Mouse (Mus musculus) spleen, embryonic (tissue): ENCODE measurements around the gene Dock8.

Source experiments
- CTCF ChIA-PET: fragments of 350-600 bp; sonication (Branson Sonifier 250); formaldehyde crosslinking; loops from one replicate; lab custom pipeline; 2022; lab: Charles Lee

The Dock8 gene

DNA sequence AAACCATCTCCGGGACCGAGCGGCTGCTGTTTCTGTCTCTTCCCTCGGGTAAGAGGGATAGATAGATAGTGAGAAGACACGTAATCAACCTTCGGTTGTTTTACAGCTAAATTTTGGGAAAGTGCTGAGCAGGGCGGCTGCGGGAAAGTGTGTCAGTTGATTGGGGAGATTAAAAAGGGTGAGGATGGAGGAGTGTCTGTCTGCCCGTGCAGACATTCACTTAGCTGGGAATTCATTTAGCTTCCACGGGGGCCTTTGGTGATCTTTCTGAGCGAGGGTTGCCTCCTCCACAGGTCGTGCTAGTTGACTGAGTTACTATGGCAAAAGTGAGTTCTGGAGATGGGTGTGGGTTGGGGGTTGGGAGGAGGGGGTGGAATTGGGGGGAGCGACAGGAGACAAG, 238.8 kb downstream of the Dock8 start:
- CTCF ChIA-PET, result no interaction called here

DNA sequence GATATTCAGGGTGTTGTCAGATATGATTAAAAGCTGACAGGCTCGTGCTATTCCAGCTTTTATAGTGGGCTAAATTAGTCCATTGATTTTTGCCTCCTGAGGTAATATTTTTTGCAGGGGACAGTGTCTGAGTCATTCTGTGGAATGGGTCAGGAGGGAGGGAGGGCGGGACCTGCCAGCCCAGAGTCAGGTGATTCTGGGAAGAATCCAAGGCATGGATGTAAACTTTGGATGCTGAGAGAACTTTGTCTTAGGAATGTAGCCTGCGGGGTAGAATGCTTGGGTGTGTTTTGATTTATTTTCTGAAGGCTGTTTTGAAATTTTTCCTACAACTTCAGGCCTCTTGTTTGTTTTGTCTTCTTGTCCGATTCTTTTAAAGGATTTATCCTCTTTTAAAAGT, 244.2 kb downstream of the Dock8 start:
- CTCF ChIA-PET, result no interaction called here

DNA sequence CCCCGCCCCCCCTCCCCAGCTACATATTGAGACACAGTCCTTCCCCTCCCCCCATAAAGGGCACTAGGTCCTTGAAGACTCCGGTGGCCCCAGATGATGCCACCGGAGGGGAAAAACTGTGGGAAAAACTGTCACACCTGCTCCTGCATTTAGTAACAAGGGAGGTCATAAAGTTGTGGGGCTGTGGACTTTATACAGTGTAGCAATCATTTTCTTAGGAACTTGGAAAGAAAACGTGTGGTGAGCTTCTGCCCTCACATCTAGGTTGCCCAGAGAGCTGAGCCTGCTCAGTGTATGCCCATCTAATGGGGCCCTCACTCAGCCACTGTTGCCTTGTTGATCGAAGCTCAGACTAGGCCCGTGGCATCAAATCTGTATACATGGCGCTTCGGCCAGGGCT, 246.7 kb downstream of the Dock8 start:
- CTCF ChIA-PET, result no interaction called here

DNA sequence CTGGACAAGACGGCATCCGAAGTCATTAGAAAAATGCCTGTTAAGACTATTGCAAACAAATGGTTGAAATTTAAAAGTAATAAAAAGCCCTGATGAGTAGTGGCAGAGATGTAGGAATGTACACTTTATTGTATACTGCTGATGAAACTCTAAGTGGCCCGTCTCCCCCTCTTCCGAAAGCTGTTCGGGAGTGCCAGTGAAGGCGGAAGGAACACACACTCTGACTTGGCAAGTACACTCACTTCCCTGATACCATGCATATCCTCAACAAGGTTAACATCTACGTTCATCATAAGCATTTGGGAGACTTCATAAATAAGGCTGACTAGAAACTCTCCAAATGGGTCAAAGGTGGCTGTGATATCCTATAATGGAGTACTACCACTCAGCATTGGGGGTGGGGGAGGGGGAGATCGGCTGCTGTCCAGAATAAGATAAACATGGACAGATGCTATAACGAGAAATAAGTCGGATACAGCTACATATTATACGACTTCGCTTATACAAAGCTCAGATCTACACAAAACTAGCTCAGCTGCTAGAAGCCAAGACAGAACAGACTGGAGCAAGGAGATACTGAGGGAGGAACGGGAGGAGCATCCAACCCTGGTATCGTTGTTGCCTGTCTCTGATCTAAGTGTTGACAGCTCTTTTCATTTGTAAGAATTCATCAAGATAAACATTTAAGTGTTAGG, 248.7 kb downstream of the Dock8 start:
- CTCF ChIA-PET, result interaction anchor here (0.7 kb wide), 1 partner anchor 26 kb away, joined by 5 read pairs; no protein-coding TSS in a partner anchor

DNA sequence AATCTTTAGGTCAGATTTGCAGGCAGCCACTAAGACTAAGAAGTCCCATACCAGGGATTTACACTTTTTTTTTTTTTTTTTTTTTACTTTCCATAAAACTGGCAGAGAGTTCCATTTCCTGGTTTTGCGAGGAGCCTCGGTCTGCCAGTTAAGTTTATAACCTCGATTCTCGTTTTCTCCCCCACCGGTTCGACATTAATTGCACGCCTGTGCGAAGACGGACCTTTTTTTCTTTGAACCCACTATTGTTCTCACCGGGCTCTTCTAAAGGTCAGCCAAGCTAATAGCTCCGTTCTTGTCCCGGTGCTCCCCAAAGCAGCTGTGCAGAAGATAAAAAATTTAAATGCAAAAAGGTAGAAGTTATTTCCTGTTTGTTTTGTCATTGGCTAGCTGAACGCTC, 249.9 kb downstream of the Dock8 start:
- CTCF ChIA-PET, result interaction anchor here (0.7 kb wide), 1 partner anchor 17 kb away, joined by 11 read pairs; no protein-coding TSS in a partner anchor

DNA sequence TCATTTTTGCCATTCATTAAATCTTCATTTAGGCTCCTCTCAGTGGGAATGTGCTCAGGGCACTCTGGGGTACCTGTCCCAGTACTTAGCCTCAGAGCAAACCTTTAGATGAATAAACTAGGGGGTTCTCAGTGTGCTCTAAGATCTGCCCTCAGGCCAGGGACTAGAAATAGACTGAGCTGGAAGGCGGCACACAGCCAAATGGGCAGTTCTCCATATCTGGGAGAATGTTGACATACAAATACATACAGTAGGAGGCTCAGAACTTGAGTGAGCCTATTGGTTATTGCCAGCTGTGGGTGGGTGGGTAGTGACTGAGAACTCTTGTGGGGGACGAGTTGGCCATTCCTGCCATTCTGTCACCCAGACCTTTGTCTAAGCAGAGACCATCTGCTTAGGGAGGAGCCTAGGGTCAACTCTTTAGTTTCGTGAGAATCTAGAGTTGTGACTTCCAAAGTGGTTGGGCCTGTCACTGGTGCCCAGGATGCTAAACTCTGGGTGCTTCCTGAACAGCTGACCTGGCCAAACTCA, 252.3 kb downstream of the Dock8 start:
- CTCF ChIA-PET, result no interaction called here
